Mouse (Mus musculus) G1E (cell line): Measurements from ENCODE around the gene Thnsl1. TPM values are rescaled to one million over a fixed set of nuclear protein-coding genes. Genes with fewer than 3 reads are reported as not detected.

Experiments used
- ATAC-seq: 2 replicates; pipeline ENCODE4 v1.8.0; 2016; ENCODE audit warnings: mild to moderate bottlenecking; ENCODE audit not compliant: insufficient number of reproducible peaks, poor library complexity, low FRiP score, severe bottlenecking; ENCODE audit errors: extremely low read depth
- DNase-seq: peaks from one replicate; pipeline ENCODE4 v3.0.0; 2012; ENCODE audit warnings: low spot score
- H3K27me3 ChIP-seq: 2 replicates; pipeline ENCODE4 v1.6.1; 2012; ENCODE audit warnings: mild to moderate bottlenecking, low read length, inconsistent platforms; ENCODE audit not compliant: insufficient read depth
- H3K36me3 ChIP-seq: replicated peaks from 2 replicates; pipeline ENCODE3; 2012; ENCODE audit warnings: mild to moderate bottlenecking, inconsistent platforms
- H3K4me1 ChIP-seq: 2 replicates; pipeline ENCODE4 v1.6.1; 2012; ENCODE audit warnings: low read depth, low read length, inconsistent platforms, mixed read lengths; ENCODE audit not compliant: insufficient read depth
- H3K4me3 ChIP-seq: 2 replicates; pipeline ENCODE4 v1.5.1; 2012; ENCODE audit warnings: low read depth, mild to moderate bottlenecking, inconsistent platforms, low read length, moderate library complexity, mixed read lengths
- H3K9me3 ChIP-seq: replicated peaks from 2 replicates; pipeline ENCODE4 v1.6.1; 2012; ENCODE audit warnings: inconsistent platforms
- CTCF ChIP-seq: IDR thresholded peaks from 2 replicates; pipeline ENCODE4 v1.5.1; 2012; ENCODE audit warnings: low read depth, low read length, inconsistent platforms, mixed read lengths
- GATA1 ChIP-seq: IDR thresholded peaks from 2 replicates; pipeline ENCODE4 v1.6.1; 2012; ENCODE audit warnings: borderline replicate concordance, low read length, inconsistent platforms, mixed read lengths
- GATA2 ChIP-seq: IDR thresholded peaks from 2 replicates; pipeline ENCODE4 v1.6.1; 2012; ENCODE audit warnings: low read depth, low read length, inconsistent platforms, borderline replicate concordance
- POLR2AphosphoS5 ChIP-seq: IDR thresholded peaks from 2 replicates; pipeline ENCODE4 v1.6.1; 2012; ENCODE audit warnings: low read depth, low read length, inconsistent platforms; ENCODE audit not compliant: insufficient replicate concordance
- TAL1 ChIP-seq: conservative IDR thresholded peaks from 2 replicates; pipeline ENCODE4 v1.6.1; 2012; ENCODE audit warnings: low read depth, low read length, inconsistent platforms, mixed read lengths
- polyA plus RNA-seq: library from polyadenylated mRNA; stranded (reverse); fragments of >175 nt; gene quantifications from 2 replicates; pipeline ENCODE4 v1.2.3, GENCODE M21; 2012
- total RNA-seq, 2 experiments: library from RNA; stranded (forward) in 1 of 2; stranded (reverse) in 1 of 2; fragments of 200-1000 nt in 1 of 2; fragments of >200 nt in 1 of 2; fragmentation: Nextera tagmentation in 1 of 2; gene quantifications; 2 replicates each; pipeline ENCODE4 v1.2.3; 2014 to 2017

The Thnsl1 gene
- total and polyA plus RNA-seq, 3 experiments = 1.2 to 9.9 (median 7.0) TPM

- H3K9me3 ChIP-seq = no peaks in the 10 kb centered on the region
- H3K4me3 ChIP-seq = no peak overlapping the region
- ATAC-seq = no peak
- TF ChIP-seq POLR2AphosphoS5 = no peak
- no peak for TF ChIP-seq TAL1
- no peak for TF ChIP-seq CTCF
- no peak for TF ChIP-seq GATA1
- no peak for TF ChIP-seq GATA2
- no peaks in the 10 kb centered on the region for H3K36me3 ChIP-seq
- no peak for DNase-seq
- no peaks in the 10 kb centered on the region for H3K4me1 ChIP-seq
- H3K27me3 ChIP-seq = 0 out of 2 replicates have a peak, but pooled peaks cover 2% of the 10 kb centered on the region
Observed at GRCm38 (mm10) chr2:21253644-21254043, 48.1 kb downstream of the Thnsl1 start.

- no peak for ATAC-seq
- no peaks in the 10 kb centered on the region for H3K36me3 ChIP-seq
- H3K4me1 ChIP-seq = no peaks in the 10 kb centered on the region
- H3K27me3 ChIP-seq = 0 out of 2 replicates have a peak, but pooled peaks cover 2% of the 10 kb centered on the region
- DNase-seq = no peak
- no peak overlapping the region for H3K4me3 ChIP-seq
- TF ChIP-seq GATA1 (no peak), POLR2AphosphoS5 (no peak), GATA2 (no peak), TAL1 (no peak), CTCF (no peak)
- H3K9me3 ChIP-seq = no peaks in the 10 kb centered on the region
Observed at GRCm38 (mm10) chr2:21254308-21254707, 48.8 kb downstream of the Thnsl1 start.

GRCm38 (mm10) chr2:21258281-21258680 is 52.8 kb downstream of the Thnsl1 start:
- Histone ChIP-seq H3K36me3 (no peaks in the 10 kb centered on the region), H3K4me1 (no peaks in the 10 kb centered on the region), H3K4me3 (no peak overlapping the region), H3K27me3 (0 out of 2 replicates have a peak, but pooled peaks cover 2% of the 10 kb centered on the region), H3K9me3 (no peaks in the 10 kb centered on the region)
- TF ChIP-seq GATA2 (no peak), POLR2AphosphoS5 (no peak), TAL1 (no peak), GATA1 (no peak), CTCF (no peak)
- ATAC-seq (no peak), DNase-seq (no peak)

- Histone ChIP-seq H3K27me3 (0 out of 2 replicates have a peak, but pooled peaks cover 2% of the 10 kb centered on the region), H3K4me3 (no peak overlapping the region), H3K36me3 (no peaks in the 10 kb centered on the region), H3K4me1 (no peaks in the 10 kb centered on the region), H3K9me3 (no peaks in the 10 kb centered on the region)
- ATAC-seq = no peak
- DNase-seq = no peak
- TF ChIP-seq GATA2 (no peak), CTCF (no peak), POLR2AphosphoS5 (no peak), GATA1 (no peak), TAL1 (no peak)
Observed at GRCm38 (mm10) chr2:21259081-21259480, 53.6 kb downstream of the Thnsl1 start.

- TF ChIP-seq GATA2 (no peak), TAL1 (no peak), GATA1 (no peak), POLR2AphosphoS5 (no peak), CTCF (no peak)
Observed at GRCm38 (mm10) chr2:21260060-21260459, 54.5 kb downstream of the Thnsl1 start.

GRCm38 (mm10) chr2:21261370-21262006 is 56.0 kb downstream of the Thnsl1 start:
- no peaks in the 10 kb centered on the region for H3K9me3 ChIP-seq
- TF ChIP-seq GATA1 = no peak
- no peak for TF ChIP-seq TAL1
- peak; percentile 75 for TF ChIP-seq CTCF
- TF ChIP-seq GATA2 = no peak
- TF ChIP-seq POLR2AphosphoS5 = no peak
- DNase-seq (peak; percentile 35), ATAC-seq (peak; percentile 15; the same call in 1 of the 2 replicates)
- peaks cover 4% of the 10 kb centered on the region; the same call in 1 of the 2 replicates for H3K27me3 ChIP-seq
- H3K36me3 ChIP-seq = no peaks in the 10 kb centered on the region
- H3K4me1 ChIP-seq = no peaks in the 10 kb centered on the region
- no peak overlapping the region for H3K4me3 ChIP-seq

More at GRCm38 (mm10) chr2:21260060-21260459, 54.5 kb downstream of the Thnsl1 start:
- DNase-seq (no peak), ATAC-seq (no peak)
- 0 out of 2 replicates have a peak, but pooled peaks cover 2% of the 10 kb centered on the region for H3K27me3 ChIP-seq
- H3K9me3 ChIP-seq = no peaks in the 10 kb centered on the region
- H3K36me3 ChIP-seq = no peaks in the 10 kb centered on the region
- no peaks in the 10 kb centered on the region for H3K4me1 ChIP-seq
- no peak overlapping the region for H3K4me3 ChIP-seq
